Mouse (Mus musculus) lung, postnatal 14 days (tissue): ENCODE data around the gene Znhit1.

Experiments
- DNase-seq: peaks from one replicate; pipeline ENCODE4 v3.0.0; 2021

Gene Znhit1

GRCm38 (mm10) chr5:136984828-136985227, 3.0 kb downstream of the Znhit1 start:
- DNase-seq, result no peak

DNA sequence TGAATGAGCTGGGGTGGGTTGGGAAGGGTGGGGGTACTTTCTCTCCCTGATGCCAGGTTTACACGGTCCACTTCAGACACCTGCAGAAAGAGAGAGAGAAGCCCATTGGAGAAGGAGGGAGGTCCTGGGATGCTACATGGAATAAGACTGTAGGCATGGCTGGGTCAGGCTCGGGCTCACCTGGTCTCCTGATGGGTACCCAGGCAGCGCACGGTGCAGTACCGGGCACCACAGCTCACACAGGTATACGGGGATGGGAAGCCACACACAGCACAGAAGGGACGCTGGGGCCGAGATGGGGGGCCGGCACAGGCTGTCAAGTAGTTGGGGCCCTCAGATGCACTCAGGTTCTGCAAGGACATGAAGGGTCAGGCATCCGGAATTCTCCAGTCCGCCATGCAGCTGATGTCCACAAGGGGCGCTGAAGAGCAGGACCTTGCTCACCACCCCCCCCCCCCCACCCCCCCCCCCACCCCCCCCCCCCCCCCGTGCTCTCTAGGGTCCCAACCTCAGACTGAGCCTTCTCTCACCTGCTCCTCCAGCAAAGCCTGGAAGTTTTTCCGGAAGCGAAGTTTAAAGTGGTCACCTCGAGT, 5.4 kb downstream of the Znhit1 start:
- peak; percentile 67 for DNase-seq

DNA sequence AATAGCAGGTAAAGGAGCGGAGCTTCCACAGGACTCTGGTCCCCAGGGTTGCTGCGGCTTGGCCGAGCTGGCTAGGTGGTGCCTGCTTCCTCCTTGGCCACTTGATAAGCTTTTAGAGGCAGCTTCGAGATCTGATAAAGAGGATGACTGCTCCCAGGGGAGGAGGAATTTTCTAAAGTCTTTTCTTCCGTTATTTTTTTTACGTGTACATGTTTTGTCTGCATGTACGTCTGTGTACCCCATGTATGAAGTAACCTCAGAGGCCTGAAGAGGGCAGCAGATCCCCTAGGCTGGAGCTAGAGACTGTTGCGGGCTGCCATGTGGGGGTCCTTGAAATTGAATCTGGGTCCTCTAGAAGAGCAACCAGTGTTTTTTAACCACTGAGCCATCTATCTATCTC, 6.8 kb downstream of the Znhit1 start:
- no peak for DNase-seq

- no peak for DNase-seq
Observed at GRCm38 (mm10) chr5:136979762-136980161, 8.1 kb downstream of the Znhit1 start.

- peak; percentile 14 for DNase-seq
Observed at GRCm38 (mm10) chr5:136977769-136978168, 10.1 kb downstream of the Znhit1 start.

- no peak for DNase-seq
Observed at GRCm38 (mm10) chr5:136973670-136974069, 14.2 kb downstream of the Znhit1 start.

GRCm38 (mm10) chr5:136970703-136971102, 17.1 kb downstream of the Znhit1 start:
- DNase-seq, result peak; percentile 91

DNA sequence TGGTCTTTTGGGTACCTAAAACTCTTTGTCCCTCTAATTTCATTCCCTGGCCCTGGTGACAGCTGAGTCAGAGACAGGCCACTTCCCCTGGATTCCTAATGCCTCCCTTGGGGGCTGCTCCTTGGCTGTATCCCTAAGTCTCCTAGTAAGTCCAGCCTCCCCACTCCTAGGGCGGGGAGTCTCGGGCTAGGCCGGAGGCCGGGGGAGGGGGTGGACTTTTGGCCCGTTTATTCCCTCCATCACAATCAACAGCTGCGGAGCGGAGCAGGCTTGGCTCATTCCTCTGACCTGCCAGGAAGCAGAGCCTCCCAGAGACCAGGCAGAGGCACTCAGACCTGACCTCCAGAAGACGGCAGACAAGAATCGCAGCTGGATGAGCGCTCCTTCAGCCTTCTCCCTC, 20.2 kb downstream of the Znhit1 start:
- peak; percentile 45 for DNase-seq

- no peak for DNase-seq
Observed at GRCm38 (mm10) chr5:136966861-136967455, 20.9 kb downstream of the Znhit1 start.

DNA sequence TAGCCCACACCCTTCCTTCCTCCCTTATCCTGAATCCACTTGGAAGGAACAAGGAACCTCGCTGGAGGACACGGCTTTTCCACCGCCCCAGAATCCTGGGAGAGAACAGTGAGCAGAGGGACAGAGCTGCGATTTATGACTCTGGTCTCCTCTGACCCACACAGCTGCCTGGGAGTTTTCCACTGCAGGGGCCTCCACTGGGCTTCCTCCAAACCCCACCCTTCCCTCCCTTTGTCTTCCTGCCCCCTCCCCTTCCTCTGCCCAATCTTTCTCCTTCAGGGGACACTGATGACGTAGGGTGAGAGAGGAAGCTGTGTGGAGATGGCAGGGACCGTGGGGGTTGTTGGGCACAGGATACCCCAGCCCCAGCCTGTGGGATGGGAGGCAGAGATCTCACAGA, 21.5 kb downstream of the Znhit1 start, which contains the start of gene Cldn15:
TSS of gene Cldn15 (plus strand) at position 286 of the 400 bp plus-strand sequence.
- DNase-seq, result peak; percentile 38

GRCm38 (mm10) chr5:136965686-136966085, 22.1 kb downstream of the Znhit1 start:
- no peak for DNase-seq

GRCm38 (mm10) chr5:136965210-136965609, 22.6 kb downstream of the Znhit1 start:
- no peak for DNase-seq

GRCm38 (mm10) chr5:136962966-136963540, 24.8 kb downstream of the Znhit1 start:
- no peak for DNase-seq

- peak; percentile 89 for DNase-seq
Observed at GRCm38 (mm10) chr5:136962501-136962900, 25.3 kb downstream of the Znhit1 start.

- peak; percentile 87 for DNase-seq
Observed at GRCm38 (mm10) chr5:136961983-136962461, 25.8 kb downstream of the Znhit1 start.

- DNase-seq, result no peak
Observed at GRCm38 (mm10) chr5:136961334-136961982, 26.4 kb downstream of the Znhit1 start.

DNA sequence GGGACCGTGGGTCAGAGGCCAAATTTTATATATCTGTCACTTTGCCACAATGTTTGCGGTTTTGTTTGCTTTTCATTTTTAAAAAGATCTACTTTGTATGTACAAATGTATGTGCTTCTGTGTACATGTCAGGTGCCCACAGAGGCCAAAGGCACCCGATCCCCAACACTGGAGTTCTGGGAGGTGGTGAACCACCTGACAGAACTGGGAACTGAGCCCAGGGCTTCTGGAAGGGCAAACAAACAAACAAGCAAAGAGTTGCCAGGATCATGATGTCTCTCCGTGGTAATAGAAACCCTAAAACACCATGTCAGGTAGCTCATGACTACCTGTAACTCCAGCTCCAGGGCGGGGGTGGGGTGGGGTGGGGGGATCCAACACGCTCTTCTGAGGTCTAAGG, 27.8 kb downstream of the Znhit1 start:
- DNase-seq, result no peak

DNA sequence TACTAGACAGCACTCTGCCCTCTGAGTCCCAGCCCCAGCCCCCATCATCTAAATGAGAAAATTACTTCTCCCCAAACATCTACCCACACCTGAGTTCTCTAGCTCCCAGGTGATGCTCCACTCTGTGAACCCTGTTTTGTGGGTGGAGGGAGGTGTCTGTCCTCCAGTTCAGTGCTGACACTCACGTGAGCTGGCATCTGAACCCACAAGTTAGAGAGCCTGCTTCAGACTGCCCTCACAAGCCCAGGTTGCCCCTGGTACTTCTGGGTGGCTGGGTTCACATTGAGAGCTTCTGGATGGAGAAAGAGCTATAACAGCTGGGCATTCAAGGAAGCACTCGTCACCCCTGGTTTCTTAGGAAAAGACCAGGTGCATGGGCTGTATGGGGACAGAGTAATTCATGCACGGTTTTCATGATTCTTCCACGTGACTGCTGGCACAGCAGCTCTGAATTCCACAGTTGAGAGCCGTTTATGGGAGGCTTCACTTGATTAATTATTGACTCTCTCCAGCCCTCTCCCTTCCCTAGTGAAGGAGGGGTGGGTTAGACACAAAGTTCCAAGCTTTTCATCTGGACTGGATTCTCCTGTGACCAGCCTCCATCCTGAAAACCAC, 28.7 kb downstream of the Znhit1 start:
- no peak for DNase-seq

GRCm38 (mm10) chr5:136957250-136957649, 30.6 kb downstream of the Znhit1 start:
- DNase-seq, result no peak

DNA sequence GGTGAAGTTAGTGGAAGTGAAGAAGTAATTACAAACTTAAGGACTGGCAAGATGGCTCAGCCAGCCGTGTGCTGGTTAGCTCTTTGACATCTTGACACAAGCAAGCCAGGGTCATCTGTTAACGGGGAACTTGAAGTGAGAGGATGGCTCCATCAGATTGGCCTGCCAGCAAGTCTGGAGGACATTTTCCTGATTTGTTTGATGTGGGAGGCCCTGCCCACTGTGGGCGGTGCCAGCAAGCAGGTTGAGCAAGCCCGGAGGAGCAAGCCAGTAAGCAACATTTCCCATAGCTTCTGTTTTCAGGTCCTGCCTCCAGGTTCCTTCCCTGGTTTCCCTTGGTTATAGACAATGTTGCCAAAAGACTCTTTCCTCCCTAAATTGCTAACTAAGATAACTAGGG, 32.2 kb downstream of the Znhit1 start:
- DNase-seq, result no peak

- peak; percentile 54 for DNase-seq
Observed at GRCm38 (mm10) chr5:136953440-136953951, 34.3 kb downstream of the Znhit1 start.

GRCm38 (mm10) chr5:136953015-136953414, 34.8 kb downstream of the Znhit1 start, which contains the start of gene Fis1:
TSS of gene Fis1 (plus strand) at chr5:136953275.
- peak; percentile 97 for DNase-seq

GRCm38 (mm10) chr5:136952153-136952552, 35.7 kb downstream of the Znhit1 start:
- no peak for DNase-seq
